Mouse (Mus musculus): ENCODE results near the gene Nlrc5. TPM values are rescaled to one million over a fixed set of nuclear protein-coding genes. Genes with fewer than 3 reads are reported as not detected.
A peak's percentile ranks its signal among the peaks of the same experiment; 100 is the strongest.

Gene Nlrc5
- polyA plus RNA-seq, 1 experiment = 0.04 TPM

GRCm38 (mm10) chr8:94492021-94492681 is 58.0 kb downstream of the Nlrc5 start:
- no peak for TF ChIP-seq GATA1 (IDR thresholded peaks at IDR 0.05; ENCODE audit: low read length)
- TF ChIP-seq TAL1 (IDR thresholded peaks at IDR 0.05; ENCODE audit: low read length) = no peak
- Histone ChIP-seq H3K27me3 (ENCODE audit: control insufficient read depth) (no peaks in the 10 kb centered on the region), H3K36me3 (ENCODE audit: control insufficient read depth) (no peaks in the 10 kb centered on the region), H3K4me1 (ENCODE audit: control insufficient read depth) (peaks cover 11% of the 10 kb centered on the region), H3K9me3 (ENCODE audit: control insufficient read depth, low read length) (no peaks in the 10 kb centered on the region), H3K4me3 (replicated peaks) (peak overlapping the region; percentile 2)

- H3K27me3 ChIP-seq (ENCODE audit: control insufficient read depth) = no peaks in the 10 kb centered on the region
- no peak overlapping the region for H3K4me3 ChIP-seq (replicated peaks)
- TF ChIP-seq TAL1 (IDR thresholded peaks at IDR 0.05; ENCODE audit: low read length) = no peak
- no peak for TF ChIP-seq GATA1 (IDR thresholded peaks at IDR 0.05; ENCODE audit: low read length)
- no peaks in the 10 kb centered on the region for H3K36me3 ChIP-seq (ENCODE audit: control insufficient read depth)
- no peaks in the 10 kb centered on the region for H3K9me3 ChIP-seq (ENCODE audit: control insufficient read depth, low read length)
- peaks cover 11% of the 10 kb centered on the region for H3K4me1 ChIP-seq (ENCODE audit: control insufficient read depth)
These were observed 59.1 kb downstream of the Nlrc5 start for GRCm38 (mm10) chr8:94493240-94493639.

GRCm38 (mm10) chr8:94515430-94516208 is 81.5 kb downstream of the Nlrc5 start:
- Histone ChIP-seq H3K9me3 (ENCODE audit: control insufficient read depth, low read length) (no peaks in the 10 kb centered on the region), H3K27me3 (ENCODE audit: control insufficient read depth) (peaks cover 2% of the 10 kb centered on the region), H3K4me3 (replicated peaks) (no peak overlapping the region), H3K36me3 (ENCODE audit: control insufficient read depth) (no peaks in the 10 kb centered on the region), H3K4me1 (ENCODE audit: control insufficient read depth) (peaks cover 8% of the 10 kb centered on the region)
- TF ChIP-seq TAL1 (IDR thresholded peaks at IDR 0.05; ENCODE audit: low read length) (no peak), GATA1 (IDR thresholded peaks at IDR 0.05; ENCODE audit: low read length) (no peak)

- Histone ChIP-seq H3K4me3 (replicated peaks) (no peak overlapping the region), H3K27me3 (ENCODE audit: control insufficient read depth) (peaks cover 2% of the 10 kb centered on the region)
These were observed 82.0 kb downstream of the Nlrc5 start for GRCm38 (mm10) chr8:94516209-94516593.

GRCm38 (mm10) chr8:94516766-94517165 is 82.6 kb downstream of the Nlrc5 start:
- no peaks in the 10 kb centered on the region for H3K36me3 ChIP-seq (ENCODE audit: control insufficient read depth)
- peaks cover 8% of the 10 kb centered on the region for H3K4me1 ChIP-seq (ENCODE audit: control insufficient read depth)
- TF ChIP-seq GATA1 (IDR thresholded peaks at IDR 0.05; ENCODE audit: low read length) = no peak
- no peak for TF ChIP-seq TAL1 (IDR thresholded peaks at IDR 0.05; ENCODE audit: low read length)
- peaks cover 2% of the 10 kb centered on the region for H3K27me3 ChIP-seq (ENCODE audit: control insufficient read depth)
- H3K9me3 ChIP-seq (ENCODE audit: control insufficient read depth, low read length) = no peaks in the 10 kb centered on the region
- no peak overlapping the region for H3K4me3 ChIP-seq (replicated peaks)

More at GRCm38 (mm10) chr8:94516209-94516593, 82.0 kb downstream of the Nlrc5 start:
- Histone ChIP-seq H3K36me3 (ENCODE audit: control insufficient read depth) (no peaks in the 10 kb centered on the region), H3K4me1 (ENCODE audit: control insufficient read depth) (peaks cover 8% of the 10 kb centered on the region), H3K9me3 (ENCODE audit: control insufficient read depth, low read length) (no peaks in the 10 kb centered on the region)
- no peak for TF ChIP-seq GATA1 (IDR thresholded peaks at IDR 0.05; ENCODE audit: low read length)
- no peak for TF ChIP-seq TAL1 (IDR thresholded peaks at IDR 0.05; ENCODE audit: low read length)

GRCm38 (mm10) chr8:94518331-94518730 is 84.2 kb downstream of the Nlrc5 start:
- Histone ChIP-seq H3K27me3 (ENCODE audit: control insufficient read depth) (peaks cover 5% of the 10 kb centered on the region), H3K4me3 (replicated peaks) (no peak overlapping the region), H3K36me3 (ENCODE audit: control insufficient read depth) (no peaks in the 10 kb centered on the region), H3K9me3 (ENCODE audit: control insufficient read depth, low read length) (no peaks in the 10 kb centered on the region), H3K4me1 (ENCODE audit: control insufficient read depth) (peaks cover 8% of the 10 kb centered on the region)
- TF ChIP-seq TAL1 (IDR thresholded peaks at IDR 0.05; ENCODE audit: low read length) (no peak), GATA1 (IDR thresholded peaks at IDR 0.05; ENCODE audit: low read length) (no peak)

- no peaks in the 10 kb centered on the region for H3K9me3 ChIP-seq (ENCODE audit: control insufficient read depth, low read length)
- TF ChIP-seq GATA1 (IDR thresholded peaks at IDR 0.05; ENCODE audit: low read length) (no peak), TAL1 (IDR thresholded peaks at IDR 0.05; ENCODE audit: low read length) (no peak)
- H3K4me3 ChIP-seq (replicated peaks) = no peak overlapping the region
- H3K27me3 ChIP-seq (ENCODE audit: control insufficient read depth) = peaks cover 5% of the 10 kb centered on the region
- no peaks in the 10 kb centered on the region for H3K36me3 ChIP-seq (ENCODE audit: control insufficient read depth)
- H3K4me1 ChIP-seq (ENCODE audit: control insufficient read depth) = peaks cover 8% of the 10 kb centered on the region
These were observed 84.9 kb downstream of the Nlrc5 start for GRCm38 (mm10) chr8:94519021-94519420.

GRCm38 (mm10) chr8:94521481-94521880 is 87.3 kb downstream of the Nlrc5 start:
- no peaks in the 10 kb centered on the region for H3K36me3 ChIP-seq (ENCODE audit: control insufficient read depth)
- no peaks in the 10 kb centered on the region for H3K9me3 ChIP-seq (ENCODE audit: control insufficient read depth, low read length)
- TF ChIP-seq TAL1 (IDR thresholded peaks at IDR 0.05; ENCODE audit: low read length) = no peak
- no peak for TF ChIP-seq GATA1 (IDR thresholded peaks at IDR 0.05; ENCODE audit: low read length)
- peaks cover 6% of the 10 kb centered on the region for H3K27me3 ChIP-seq (ENCODE audit: control insufficient read depth)
- no peaks in the 10 kb centered on the region for H3K4me1 ChIP-seq (ENCODE audit: control insufficient read depth)
- no peak overlapping the region for H3K4me3 ChIP-seq (replicated peaks)

- Histone ChIP-seq H3K36me3 (ENCODE audit: control insufficient read depth) (no peaks in the 10 kb centered on the region), H3K9me3 (ENCODE audit: control insufficient read depth, low read length) (no peaks in the 10 kb centered on the region), H3K4me1 (ENCODE audit: control insufficient read depth) (no peaks in the 10 kb centered on the region), H3K27me3 (ENCODE audit: control insufficient read depth) (peaks cover 6% of the 10 kb centered on the region), H3K4me3 (replicated peaks) (no peak overlapping the region)
- TF ChIP-seq TAL1 (IDR thresholded peaks at IDR 0.05; ENCODE audit: low read length) (no peak), GATA1 (IDR thresholded peaks at IDR 0.05; ENCODE audit: low read length) (no peak)
These were observed 88.3 kb downstream of the Nlrc5 start for GRCm38 (mm10) chr8:94522482-94522881.

All from erythroblast, embryonic 14.5 days (primary cell).